Mouse (Mus musculus) gastrocnemius, postnatal 4 days (tissue): ENCODE results near the gene Por. TPM values are rescaled to one million over a fixed set of nuclear protein-coding genes. Genes with fewer than 3 reads are reported as not detected.

Source experiments
- DNase-seq, 2 experiments: peaks; one replicate each; pipeline ENCODE4 v3.0.0; 2021 to 2022; ENCODE audit warnings: low spot score in 2 of 2, mixed read lengths in 2 of 2
- total RNA-seq, 2 experiments: library from RNA; stranded (reverse); gene quantifications; 2 replicates each; pipeline ENCODE4 v1.2.3; 2021

The Por gene
- total RNA-seq, 2 experiments from 2014 or later, result 39.2 to 41.9 TPM

DNA sequence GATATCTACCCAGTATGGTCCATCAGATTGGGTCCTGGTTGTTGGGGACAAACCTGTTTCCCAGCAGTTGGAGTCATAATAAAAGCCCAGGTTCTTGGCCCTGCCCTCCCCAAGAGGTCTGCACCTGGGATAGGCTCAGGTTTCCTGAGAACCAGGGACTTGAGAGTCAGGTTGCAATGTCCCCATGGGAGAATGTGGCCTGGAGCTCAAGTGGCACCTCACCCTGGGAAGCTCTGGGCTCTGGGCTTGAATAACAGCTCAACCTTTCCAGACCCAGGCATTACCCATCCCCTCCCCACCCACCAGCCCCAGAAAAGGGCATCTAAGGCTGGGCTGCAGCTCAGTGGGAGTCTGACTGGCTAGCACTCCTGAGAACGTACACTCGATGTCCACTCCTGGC is 16.6 kb upstream of the Por start:
- DNase-seq, result no peak

DNA sequence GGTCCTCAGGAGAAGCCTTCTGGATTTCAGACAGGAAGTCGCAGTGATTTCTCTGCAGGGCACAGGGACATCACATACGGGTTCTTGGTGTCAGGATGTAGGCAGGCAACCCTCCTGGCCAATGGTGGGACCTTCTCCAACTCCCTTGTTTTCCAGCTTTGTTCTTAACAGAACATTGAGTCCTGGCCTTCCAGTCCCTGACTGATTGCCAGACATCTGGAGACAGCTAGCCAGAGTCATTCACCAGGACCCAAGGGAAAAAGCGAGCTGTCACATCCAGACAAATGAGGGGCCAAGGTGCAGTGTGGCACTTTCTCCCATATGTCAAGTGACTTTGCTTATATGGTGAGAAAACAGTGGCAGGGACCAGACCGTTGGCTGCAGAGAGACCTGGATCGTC is 13.8 kb upstream of the Por start:
- no peak for DNase-seq

DNA sequence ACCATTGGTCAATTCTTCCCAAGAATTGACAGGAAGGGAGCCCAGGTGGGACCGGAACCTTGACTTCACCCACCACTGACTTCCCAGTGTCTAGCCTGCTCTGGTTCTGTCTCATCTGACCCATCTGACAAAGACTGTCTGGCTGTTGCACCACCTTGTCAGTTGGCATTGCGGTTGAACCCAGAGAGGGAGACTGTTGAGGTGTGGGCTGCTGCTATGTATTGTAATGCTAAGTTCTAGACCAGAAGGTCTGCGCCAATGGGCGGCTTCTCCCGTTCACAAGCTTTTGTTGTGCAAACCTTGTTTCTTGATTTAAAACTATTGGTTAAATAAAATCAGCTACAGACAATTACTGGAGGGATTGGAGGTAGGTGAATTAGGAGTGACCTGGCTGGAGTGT is 12.7 kb upstream of the Por start:
- no peak for DNase-seq

- DNase-seq, result no peak
These were observed 12.0 kb upstream of the Por start for GRCm38 (mm10) chr5:135657703-135658373.

- DNase-seq, result no peak
These were observed 9.9 kb upstream of the Por start for GRCm38 (mm10) chr5:135659956-135660355.

GRCm38 (mm10) chr5:135660535-135660934 is 9.3 kb upstream of the Por start:
- DNase-seq, result no peak

GRCm38 (mm10) chr5:135666890-135667289 is 2.9 kb upstream of the Por start:
- DNase-seq, result no peak

GRCm38 (mm10) chr5:135668071-135668470 is 1.8 kb upstream of the Por start:
- no peak for DNase-seq

DNA sequence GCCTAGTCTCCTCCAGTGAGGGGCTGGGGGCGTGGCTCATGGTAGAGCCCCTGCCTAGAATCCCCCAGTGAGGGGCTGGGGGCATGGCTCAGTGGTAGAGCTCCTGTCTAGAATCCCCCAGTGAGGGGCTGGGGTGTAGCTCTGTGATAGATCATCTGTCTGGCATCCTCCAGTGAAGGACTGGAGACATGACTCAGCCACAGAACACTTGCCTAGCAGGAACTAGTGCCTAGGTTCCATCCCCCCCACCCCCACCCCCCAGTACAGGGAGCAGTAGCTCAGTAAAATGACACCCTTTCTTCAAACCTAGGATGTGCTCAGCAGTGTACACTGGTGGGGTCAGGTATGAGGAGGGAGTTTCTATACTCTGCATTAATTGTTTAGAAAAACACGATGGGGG is 1.0 kb downstream of the Por start:
- DNase-seq, result no peak

GRCm38 (mm10) chr5:135672509-135672908 is 2.7 kb downstream of the Por start:
- no peak for DNase-seq

DNA sequence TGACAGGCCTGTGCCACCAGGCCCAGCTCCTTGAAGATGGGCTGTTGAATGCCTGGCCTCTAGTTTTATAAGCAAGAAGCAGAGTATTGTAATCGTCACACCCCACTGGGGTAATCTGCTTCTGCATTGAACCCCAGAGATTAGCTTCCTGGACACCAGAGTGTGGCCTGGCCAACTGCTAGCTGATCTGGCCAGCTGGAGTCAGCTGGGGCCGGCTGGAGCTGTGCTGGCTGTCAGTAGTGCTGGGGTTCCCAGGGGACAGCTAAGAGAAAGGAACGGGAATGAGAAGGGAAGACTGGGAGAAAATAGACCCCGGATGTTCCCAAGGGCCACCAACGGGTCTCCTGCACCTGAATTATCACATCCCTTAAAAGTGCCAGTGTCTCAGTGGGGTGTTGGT is 3.1 kb downstream of the Por start:
- peak in 1 of 2 experiments; percentile 24 for DNase-seq

- DNase-seq, result no peak
These were observed 4.5 kb downstream of the Por start for GRCm38 (mm10) chr5:135674349-135674775.

GRCm38 (mm10) chr5:135674821-135675220 is 5.0 kb downstream of the Por start:
- DNase-seq, result no peak

- DNase-seq, result no peak
These were observed 6.9 kb downstream of the Por start for GRCm38 (mm10) chr5:135676696-135677095.

- DNase-seq, result no peak
These were observed 7.4 kb downstream of the Por start for GRCm38 (mm10) chr5:135677251-135677650.

DNA sequence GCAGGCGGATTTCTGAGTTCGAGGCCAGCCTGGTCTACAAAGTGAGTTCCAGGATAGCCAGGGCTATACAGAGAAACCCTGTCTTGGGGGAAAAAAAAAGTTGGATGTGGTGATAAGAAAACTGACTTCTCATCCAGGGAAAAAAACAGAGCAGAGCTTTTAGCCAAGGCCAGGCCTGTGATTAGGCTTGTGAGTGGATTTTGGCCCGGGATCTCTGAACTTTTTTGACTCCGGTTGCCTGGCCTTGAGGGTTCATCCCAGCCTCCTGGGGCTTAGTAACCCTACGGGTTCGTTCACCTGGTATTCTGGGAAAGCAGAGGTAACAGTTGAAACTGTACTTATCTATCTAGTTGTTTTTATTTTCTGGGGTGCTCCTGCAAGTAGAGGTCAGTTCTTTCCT is 8.6 kb downstream of the Por start:
- DNase-seq, result no peak

DNA sequence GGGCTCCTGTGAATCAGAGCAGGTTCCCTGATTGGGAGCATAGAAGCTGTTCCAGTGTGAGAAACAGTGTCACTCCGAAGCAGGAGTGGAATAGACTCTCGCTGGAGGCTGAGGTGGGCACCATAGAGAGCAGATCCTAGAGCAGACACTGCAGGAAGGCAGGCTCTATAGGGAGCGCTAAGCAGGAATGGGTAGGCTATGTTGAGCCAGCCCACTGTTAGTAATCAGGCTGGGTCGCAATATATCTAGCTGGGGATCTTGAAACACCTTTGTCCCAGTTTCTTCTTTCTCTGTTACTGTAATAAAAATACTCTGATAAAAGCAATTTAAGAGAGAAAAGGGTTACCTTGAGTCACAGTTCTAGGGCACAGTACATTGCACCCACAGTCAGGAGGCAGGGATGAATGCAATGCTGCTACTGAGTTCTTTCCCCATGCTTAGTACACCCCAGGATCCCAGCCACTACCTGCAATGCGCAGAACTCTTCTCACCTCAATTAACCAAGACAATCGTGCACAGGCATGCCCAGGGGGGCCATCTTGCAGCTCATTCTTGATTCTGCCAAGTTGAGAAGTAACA is 11.2 kb downstream of the Por start:
- no peak for DNase-seq

- DNase-seq, result no peak
These were observed 12.2 kb downstream of the Por start for GRCm38 (mm10) chr5:135682009-135682408.

GRCm38 (mm10) chr5:135682942-135683570 is 13.2 kb downstream of the Por start:
- DNase-seq, result no peak

- no peak for DNase-seq
These were observed 20.6 kb downstream of the Por start for GRCm38 (mm10) chr5:135690401-135690800.

GRCm38 (mm10) chr5:135691266-135691665 is 21.4 kb downstream of the Por start:
- DNase-seq, result no peak

GRCm38 (mm10) chr5:135693281-135693853 is 23.5 kb downstream of the Por start:
- no peak for DNase-seq
